Mouse (Mus musculus) lung, postnatal 0 days (tissue): ENCODE results near the gene Plekha5.

Source experiments
- CTCF ChIP-seq: IDR thresholded peaks from 2 replicates; pipeline ENCODE4 v1.5.1; 2016; ENCODE audit warnings: antibody characterized with exemption, mild to moderate bottlenecking
- EP300 ChIP-seq: IDR thresholded peaks from 2 replicates; pipeline ENCODE4 v1.6.1; 2016; ENCODE audit warnings: antibody characterized with exemption, mild to moderate bottlenecking, control low read depth

- TF ChIP-seq CTCF (no peak), EP300 (no peak)
These were observed 95.8 kb downstream of the Plekha5 start for GRCm38 (mm10) chr6:140519488-140520159.
